Mouse (Mus musculus) limb, embryonic 13.5 days (tissue): Measurements from ENCODE around the gene Clic1. TPM values are rescaled to one million over a fixed set of nuclear protein-coding genes. Genes with fewer than 3 reads are reported as not detected.

Experiments
- ATAC-seq: fragments of 200-750 bp; cut with Nextera tagmentation; 2 replicates; pipeline ENCODE4 v1.8.0; 2017; ENCODE audit warnings: low read depth, moderate number of reproducible peaks, moderate TSS enrichment; ENCODE audit not compliant: low FRiP score
- H3K27ac ChIP-seq: fragments of 300-500 bp; sonication (generic); 2 replicates; pipeline ENCODE4 v1.5.1; 2015; ENCODE audit warnings: inconsistent platforms, mild to moderate bottlenecking, moderate library complexity
- H3K27me3 ChIP-seq: fragments of 300-500 bp; sonication (generic); 2 replicates; pipeline ENCODE4 v1.6.1; 2015; ENCODE audit warnings: mild to moderate bottlenecking, inconsistent platforms
- H3K36me3 ChIP-seq: fragments of 300-500 bp; sonication (generic); 2 replicates; pipeline ENCODE4 v1.6.1; 2015; ENCODE audit warnings: inconsistent platforms, mild to moderate bottlenecking, moderate library complexity
- H3K4me1 ChIP-seq: fragments of 300-500 bp; sonication (generic); 2 replicates; pipeline ENCODE4 v1.6.1; 2015; ENCODE audit warnings: inconsistent platforms
- H3K4me2 ChIP-seq: fragments of 300-500 bp; sonication (generic); replicated peaks from 2 replicates; pipeline ENCODE4 v1.6.1; 2015; ENCODE audit warnings: inconsistent platforms, mild to moderate bottlenecking, moderate library complexity
- H3K4me3 ChIP-seq: fragments of 300-500 bp; sonication (generic); 2 replicates; pipeline ENCODE4 v1.5.1; 2015; ENCODE audit warnings: moderate library complexity, mild to moderate bottlenecking, inconsistent platforms
- H3K9ac ChIP-seq: fragments of 300-500 bp; sonication (generic); 2 replicates; pipeline ENCODE4 v1.6.1; 2015; ENCODE audit warnings: mild to moderate bottlenecking, inconsistent platforms
- H3K9me3 ChIP-seq: fragments of 300-500 bp; sonication (generic); 2 replicates; pipeline ENCODE4 v1.6.1; 2016; ENCODE audit warnings: inconsistent platforms
- WGBS: fragments of 180-500 bp; shearing (Covaris S2); methylation state at CpG from one replicate; pipeline ENCODE4 v1.1.7; 2015; 5-methylcytosine and 5-hydroxymethylcytosine counted together
- polyA plus RNA-seq: library from polyadenylated mRNA; unstranded; fragments of >200 nt; fragmentation: Nextera tagmentation; extraction: Ambion mirVana; gene quantifications from 2 replicates; pipeline ENCODE4 v1.2.1, GENCODE M21; 2015

Gene Clic1
- polyA plus RNA-seq, 1 experiment from 2014 or later: 266 TPM

DNA sequence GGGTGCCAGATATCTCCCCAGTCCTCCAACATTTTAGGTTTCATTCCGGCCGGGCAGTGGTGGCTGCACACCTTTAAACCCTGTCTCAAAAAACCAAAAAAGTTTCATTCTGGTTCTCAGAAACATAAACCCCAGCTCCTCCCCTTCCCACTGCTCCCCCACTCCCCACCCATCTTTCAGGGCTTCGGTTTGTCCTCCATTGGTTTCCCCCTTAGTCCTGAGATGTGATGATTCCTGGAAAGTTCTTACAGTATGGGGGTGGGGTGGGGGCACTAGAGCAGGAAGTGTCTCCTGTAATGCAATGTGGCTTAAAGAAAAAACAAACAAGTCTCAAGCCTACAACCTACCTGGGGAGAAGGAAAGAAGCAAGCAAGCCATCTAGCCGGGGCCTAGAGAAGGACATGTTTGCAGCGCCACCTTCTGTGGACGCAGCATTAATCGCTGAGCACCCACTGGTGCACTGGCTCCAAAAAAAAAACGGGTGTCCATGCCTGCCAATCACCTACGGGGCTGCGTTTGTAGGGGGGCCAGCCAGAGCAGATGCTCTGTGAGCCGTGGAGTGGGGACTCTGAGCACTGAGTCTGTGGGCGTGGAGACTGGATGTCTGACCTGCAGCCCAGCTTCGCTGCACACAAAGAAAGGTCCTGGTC is 56.1 kb downstream of the Clic1 start:
- H3K27ac ChIP-seq: no peak overlapping the region
- H3K36me3 ChIP-seq: peaks cover 35% of the 10 kb centered on the region
- no peaks in the 10 kb centered on the region for H3K27me3 ChIP-seq
- H3K4me3 ChIP-seq: no peak overlapping the region
- no peak overlapping the region; the same call in 1 of the 2 replicates for H3K9ac ChIP-seq
- no peaks in the 10 kb centered on the region; the same call in 1 of the 2 replicates for H3K4me1 ChIP-seq
- WGBS: 28% methylated on average over 13 of the region's 13 CpGs
- H3K9me3 ChIP-seq: no peaks in the 10 kb centered on the region
- no peak for ATAC-seq
- peak overlapping the region; percentile 32; the same call in 1 of the 2 replicates for H3K4me2 ChIP-seq

DNA sequence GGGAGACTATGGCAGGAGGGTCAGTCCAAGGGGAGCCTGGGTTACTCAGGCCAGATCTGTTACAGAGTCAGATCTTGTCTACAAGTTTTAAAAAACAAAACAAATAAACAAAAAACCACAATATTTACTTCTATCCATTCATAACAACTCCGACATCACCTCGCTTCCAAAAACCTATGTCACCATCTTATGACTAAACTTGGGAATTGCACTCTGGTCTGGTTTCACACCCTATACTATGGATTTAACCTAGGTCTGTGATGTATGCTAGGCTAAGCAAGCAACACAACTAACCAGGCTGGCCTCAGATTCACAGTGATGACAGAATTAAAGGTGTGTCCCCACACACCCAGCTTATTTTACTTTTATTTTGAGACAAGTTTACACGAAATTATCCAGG is 56.8 kb downstream of the Clic1 start:
- WGBS: 72% methylated on average over 3 of the region's 3 CpGs
- ATAC-seq: no peak
- Histone ChIP-seq H3K9ac (no peak overlapping the region), H3K27me3 (no peaks in the 10 kb centered on the region), H3K4me1 (no peaks in the 10 kb centered on the region; the same call in 1 of the 2 replicates), H3K4me3 (no peak overlapping the region), H3K36me3 (peaks cover 29% of the 10 kb centered on the region), H3K9me3 (no peaks in the 10 kb centered on the region), H3K27ac (no peak overlapping the region), H3K4me2 (no peak overlapping the region)

DNA sequence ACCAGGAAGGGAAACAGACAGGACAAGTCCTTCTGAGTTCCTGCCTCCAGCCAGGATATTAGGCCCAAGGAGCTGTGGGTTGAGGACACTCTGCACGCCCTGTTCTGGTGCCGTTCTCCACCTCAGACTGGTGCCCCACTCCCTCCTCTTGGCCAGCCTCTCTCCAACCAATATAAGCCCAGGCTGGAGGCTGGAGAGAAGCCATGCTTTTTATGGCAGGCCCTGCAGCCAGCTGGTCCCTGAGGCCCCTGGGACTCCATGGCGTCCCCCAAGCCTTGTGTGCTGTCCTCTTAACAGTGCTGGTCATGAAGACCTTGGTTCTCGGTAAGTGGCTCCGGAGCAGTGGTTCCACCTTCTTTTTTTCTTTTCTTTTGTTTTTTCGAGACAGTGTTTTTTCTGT is 58.3 kb downstream of the Clic1 start, which contains the start of gene Ly6g5c:
Gene Ly6g5c (plus strand): TSS at position 183 of the 400 bp plus-strand sequence.
- Histone ChIP-seq H3K4me1 (no peaks in the 10 kb centered on the region; the same call in 1 of the 2 replicates), H3K4me3 (no peak within 1 kb of the TSS), H3K9ac (no peak within 1 kb of the TSS), H3K36me3 (peaks cover 13% of the 10 kb centered on the region), H3K4me2 (no peak within 1 kb of the TSS), H3K9me3 (no peaks in the 10 kb centered on the region), H3K27me3 (no peaks in the 10 kb centered on the region), H3K27ac (no peak within 1 kb of the TSS)
- 76% methylated on average over 6 of the region's 6 CpGs for WGBS
- no peak for ATAC-seq

Other genes with a start within 250 kb of the Clic1 start
- 0.18 TPM in 1 of 2 replicates, not detected in the other for gene Cyp21a1, start 245.4 kb upstream of the Clic1 start, polyA plus RNA-seq
- gene Stk19, start 213.0 kb upstream of the Clic1 start, polyA plus RNA-seq: 28.2 and 28.7 TPM in 2 replicates
- gene Dxo, start 212.9 kb upstream of the Clic1 start, polyA plus RNA-seq: 62.8 and 74.3 TPM in 2 replicates
- gene Skiv2l, start 199.8 kb upstream of the Clic1 start, polyA plus RNA-seq: 54.0 and 55.2 TPM in 2 replicates
- 114 and 126 TPM in 2 replicates for gene Nelfe, start 199.6 kb upstream of the Clic1 start, polyA plus RNA-seq
- gene Cfb, start 187.4 kb upstream of the Clic1 start, polyA plus RNA-seq: 1.9 and 2.0 TPM in 2 replicates
- 5.4 TPM in 2 replicates for gene Zbtb12, start 170.5 kb upstream of the Clic1 start, polyA plus RNA-seq
- not detected in 2 replicates for gene Gm20547, start 167.9 kb upstream of the Clic1 start, polyA plus RNA-seq
- 1.6 and 2.4 TPM in 2 replicates for gene C2, start 151.7 kb upstream of the Clic1 start, polyA plus RNA-seq
- 97.0 and 103 TPM in 2 replicates for gene Ehmt2, start 151.5 kb upstream of the Clic1 start, polyA plus RNA-seq
- 0.14 TPM in 1 of 2 replicates, not detected in the other for gene Slc44a4, start 135.5 kb upstream of the Clic1 start, polyA plus RNA-seq
- gene Neu1, start 118.7 kb upstream of the Clic1 start, polyA plus RNA-seq: 20.0 and 21.0 TPM in 2 replicates
- 0.32 and 0.43 TPM in 2 replicates for gene Hspa1b, start 90.7 kb upstream of the Clic1 start, polyA plus RNA-seq
- not detected in 2 replicates for gene Gm20481, start 80.1 kb upstream of the Clic1 start, polyA plus RNA-seq
- 3.7 and 4.4 TPM in 2 replicates for gene Hspa1a, start 77.8 kb upstream of the Clic1 start, polyA plus RNA-seq
- gene Hspa1l, start 77.3 kb upstream of the Clic1 start, polyA plus RNA-seq: 0.49 and 0.81 TPM in 2 replicates
- gene Lsm2, start 68.1 kb upstream of the Clic1 start, polyA plus RNA-seq: 196 and 200 TPM in 2 replicates
- 102 and 110 TPM in 2 replicates for gene Vars, start 49.0 kb upstream of the Clic1 start, polyA plus RNA-seq
- gene Vwa7, start 33.4 kb upstream of the Clic1 start, polyA plus RNA-seq: 0.17 TPM in 2 replicates
- gene Sapcd1, start 21.9 kb upstream of the Clic1 start, polyA plus RNA-seq: 7.2 and 8.2 TPM in 2 replicates
- gene Msh5, start 3.2 kb upstream of the Clic1 start, polyA plus RNA-seq: 2.6 and 4.6 TPM in 2 replicates
- 423 and 428 TPM in 2 replicates for gene Ddah2, start 9.1 kb downstream of the Clic1 start, polyA plus RNA-seq
- gene Ly6g6c, start 15.4 kb downstream of the Clic1 start, polyA plus RNA-seq: 0.15 TPM in 1 of 2 replicates, not detected in the other
- 0.29 and 0.71 TPM in 2 replicates for gene Mpig6b, start 16.2 kb downstream of the Clic1 start, polyA plus RNA-seq
- 2.0 and 3.4 TPM in 2 replicates for gene Ly6g6e, start 26.9 kb downstream of the Clic1 start, polyA plus RNA-seq
- 0.57 and 0.65 TPM in 2 replicates for gene Ly6g6d, start 28.1 kb downstream of the Clic1 start, polyA plus RNA-seq
- 0.17 and 0.28 TPM in 2 replicates for gene Ly6g6f, start 35.6 kb downstream of the Clic1 start, polyA plus RNA-seq
- 93.1 and 94.9 TPM in 2 replicates for gene Abhd16a, start 39.3 kb downstream of the Clic1 start, polyA plus RNA-seq
- gene Ly6g5c, start 58.3 kb downstream of the Clic1 start, polyA plus RNA-seq: not detected in 2 replicates
- gene Ly6g5b, start 65.5 kb downstream of the Clic1 start, polyA plus RNA-seq: 0.91 and 1.1 TPM in 2 replicates
- 21.3 and 21.9 TPM in 2 replicates for gene Gpank1, start 71.5 kb downstream of the Clic1 start, polyA plus RNA-seq
- 279 and 284 TPM in 2 replicates for gene Csnk2b, start 72.1 kb downstream of the Clic1 start, polyA plus RNA-seq
- gene D17H6S53E, start 76.4 kb downstream of the Clic1 start, polyA plus RNA-seq: 11.7 and 13.4 TPM in 2 replicates
- 3.2 TPM in 1 of 2 replicates, not detected in the other for gene Apom, start 82.1 kb downstream of the Clic1 start, polyA plus RNA-seq
- 66.7 and 67.2 TPM in 2 replicates for gene Bag6, start 85.2 kb downstream of the Clic1 start, polyA plus RNA-seq
- gene Prrc2a, start 114.9 kb downstream of the Clic1 start, polyA plus RNA-seq: 217 and 227 TPM in 2 replicates
- gene Aif1, start 126.1 kb downstream of the Clic1 start, polyA plus RNA-seq: 9.0 and 10.2 TPM in 2 replicates
- gene Lst1, start 138.5 kb downstream of the Clic1 start, polyA plus RNA-seq: 10.1 and 12.1 TPM in 2 replicates
- gene Ltb, start 144.5 kb downstream of the Clic1 start, polyA plus RNA-seq: 0.99 and 1.3 TPM in 2 replicates
- gene Tnf, start 152.0 kb downstream of the Clic1 start, polyA plus RNA-seq: 0.27 and 0.36 TPM in 2 replicates
- gene Lta, start 155.4 kb downstream of the Clic1 start, polyA plus RNA-seq: not detected in 2 replicates
- gene Gm16181, start 170.9 kb downstream of the Clic1 start, polyA plus RNA-seq: 0.40 and 0.60 TPM in 2 replicates
- gene Atp6v1g2, start 183.7 kb downstream of the Clic1 start, polyA plus RNA-seq: 4.2 and 5.3 TPM in 2 replicates
- 11.3 and 12.2 TPM in 2 replicates for gene Nfkbil1, start 185.8 kb downstream of the Clic1 start, polyA plus RNA-seq
- gene Ddx39b, start 191.8 kb downstream of the Clic1 start, polyA plus RNA-seq: 552 and 562 TPM in 2 replicates
- 29.1 and 30.8 TPM in 2 replicates for gene H2-D1, start 212.8 kb downstream of the Clic1 start, polyA plus RNA-seq